Mouse (Mus musculus) midbrain, embryonic 15.5 days (tissue): ENCODE results near the gene Tom1l2. TPM values are rescaled to one million over a fixed set of nuclear protein-coding genes. Genes with fewer than 3 reads are reported as not detected.

ENCODE experiments used
- ATAC-seq: fragments of 200-750 bp; cut with Nextera tagmentation; replicated peaks from 2 replicates; pipeline ENCODE4 v1.8.0; 2017; ENCODE audit warnings: moderate TSS enrichment
- H3K27ac ChIP-seq: fragments of 300-500 bp; sonication (generic); 2 replicates; pipeline ENCODE4 v1.5.1; 2015; ENCODE audit warnings: mild to moderate bottlenecking, inconsistent platforms
- H3K27me3 ChIP-seq: fragments of 300-500 bp; sonication (generic); replicated peaks from 2 replicates; pipeline ENCODE4 v1.6.1; 2015; ENCODE audit warnings: inconsistent platforms
- H3K36me3 ChIP-seq: fragments of 300-500 bp; sonication (generic); replicated peaks from 2 replicates; pipeline ENCODE4 v1.6.1; 2015; ENCODE audit warnings: inconsistent platforms
- H3K4me1 ChIP-seq: fragments of 300-500 bp; sonication (generic); 2 replicates; pipeline ENCODE4 v1.6.1; 2015; ENCODE audit warnings: inconsistent platforms
- H3K4me2 ChIP-seq: fragments of 300-500 bp; sonication (generic); 2 replicates; pipeline ENCODE4 v1.6.1; 2015; ENCODE audit warnings: inconsistent platforms, mild to moderate bottlenecking, moderate library complexity
- H3K4me3 ChIP-seq: fragments of 300-500 bp; sonication (generic); 2 replicates; pipeline ENCODE4 v1.5.1; 2015; ENCODE audit warnings: mild to moderate bottlenecking, inconsistent platforms
- H3K9ac ChIP-seq: fragments of 300-500 bp; sonication (generic); 2 replicates; pipeline ENCODE4 v1.6.1; 2015; ENCODE audit warnings: mild to moderate bottlenecking, inconsistent platforms
- H3K9me3 ChIP-seq: fragments of 300-500 bp; sonication (generic); 2 replicates; pipeline ENCODE4 v1.6.1; 2016; ENCODE audit warnings: inconsistent platforms
- WGBS: fragments of 180-500 bp; shearing (Covaris S2); methylation state at CpG from one replicate; pipeline ENCODE4 v1.1.7; 2015; ENCODE audit warnings: mixed read lengths; 5-methylcytosine and 5-hydroxymethylcytosine counted together
- polyA plus RNA-seq: library from polyadenylated mRNA; unstranded; fragments of >200 nt; fragmentation: Nextera tagmentation; extraction: Ambion mirVana; gene quantifications from 2 replicates; pipeline ENCODE4 v1.2.1, GENCODE M21; 2015

Gene Tom1l2
- polyA plus RNA-seq, 1 experiment from 2014 or later = 72.6 TPM

DNA sequence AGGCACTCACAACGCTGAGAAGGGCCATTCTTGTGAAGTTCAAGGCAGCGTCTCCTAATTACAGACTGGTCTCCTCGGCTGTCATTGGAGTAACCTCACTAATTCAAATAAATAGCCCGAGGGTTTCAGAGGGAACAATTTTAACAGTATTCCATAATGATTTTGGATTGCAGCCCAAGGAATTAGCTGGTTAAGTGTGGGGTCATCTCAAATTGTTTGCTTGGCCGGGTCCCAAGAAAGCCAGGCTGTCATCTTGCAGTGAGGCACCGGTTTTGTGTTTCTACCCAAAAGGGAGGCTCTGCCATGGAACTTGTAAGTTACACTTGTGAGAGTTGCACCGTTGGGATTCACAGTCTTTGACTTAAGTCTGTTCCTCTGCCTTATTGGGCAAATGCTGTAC lies 36.5 kb downstream of the Tom1l2 start:
- Histone ChIP-seq H3K9ac (no peak overlapping the region), H3K9me3 (no peaks in the 10 kb centered on the region), H3K27me3 (no peaks in the 10 kb centered on the region), H3K27ac (peak overlapping the region; percentile 50; the same call in 1 of the 2 replicates), H3K36me3 (no peaks in the 10 kb centered on the region), H3K4me2 (no peak overlapping the region), H3K4me3 (no peak overlapping the region), H3K4me1 (peaks cover 55% of the 10 kb centered on the region)
- no peak for ATAC-seq
- 54% methylated on average over 7 of the region's 7 CpGs for WGBS

DNA sequence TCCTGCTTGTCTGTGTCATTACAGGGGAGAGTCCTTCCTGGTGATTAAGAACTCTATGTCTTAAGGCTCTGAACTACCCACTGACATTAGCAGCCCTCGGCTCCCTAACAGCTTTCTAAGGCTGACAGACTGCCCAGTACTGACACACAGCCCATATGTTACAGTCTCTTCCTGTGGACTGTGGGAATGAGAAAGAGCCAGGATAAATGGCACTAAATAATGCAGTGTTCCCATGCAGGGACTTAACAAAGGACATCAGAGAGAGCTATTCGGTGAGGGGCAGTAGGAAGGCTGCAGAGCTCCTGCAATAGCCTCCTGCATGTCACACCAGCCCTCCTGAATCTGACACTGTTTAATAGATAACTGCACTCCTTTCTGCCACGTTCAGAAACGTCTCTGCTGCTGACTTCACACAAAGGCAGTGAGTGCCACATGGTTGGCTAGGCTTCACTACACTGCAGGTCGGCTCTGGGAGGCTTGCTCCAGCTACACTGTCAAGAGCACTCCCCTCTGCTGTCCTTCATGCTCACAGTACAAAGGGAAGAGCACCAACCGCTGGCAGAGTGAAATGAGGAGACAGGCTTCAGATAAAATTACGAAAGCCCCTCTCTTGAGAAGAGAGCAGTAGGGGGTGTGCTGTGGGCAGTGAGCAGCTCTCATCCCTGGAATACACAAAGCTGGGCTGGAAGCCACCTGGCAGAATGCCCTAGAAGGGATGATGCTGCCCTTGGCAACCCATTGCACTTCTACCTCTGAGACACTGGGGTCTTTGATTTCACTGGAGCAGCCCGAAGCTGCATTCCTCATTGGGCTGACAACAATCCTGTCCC lies 41.5 kb downstream of the Tom1l2 start:
- 1% methylated on average over 8 of the region's 8 CpGs for WGBS
- ATAC-seq = peak; percentile 94
- no peak overlapping the region for H3K4me3 ChIP-seq

DNA sequence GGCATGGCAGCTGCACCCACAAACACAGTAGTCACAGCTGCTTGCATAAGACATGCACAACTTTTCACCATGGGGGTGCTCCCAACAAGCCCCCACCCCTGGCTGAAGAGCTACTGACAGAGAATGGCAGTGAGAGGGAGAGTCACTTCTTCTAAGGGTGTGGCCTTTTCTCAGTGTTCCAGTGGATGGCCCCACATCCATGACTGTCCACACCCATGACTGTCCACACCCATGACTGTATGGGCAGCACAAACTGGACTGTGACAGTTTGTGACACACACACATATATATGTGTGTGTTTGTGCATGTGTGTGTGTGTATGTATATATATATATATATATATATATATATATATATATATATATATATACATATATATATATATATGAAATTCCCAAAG lies 42.8 kb downstream of the Tom1l2 start:
- Histone ChIP-seq H3K9ac (no peak overlapping the region), H3K27me3 (no peaks in the 10 kb centered on the region), H3K9me3 (no peaks in the 10 kb centered on the region), H3K4me2 (no peak overlapping the region), H3K4me3 (no peak overlapping the region), H3K27ac (peak overlapping the region; percentile 40; the same call in 1 of the 2 replicates), H3K4me1 (peaks cover 49% of the 10 kb centered on the region), H3K36me3 (no peaks in the 10 kb centered on the region)
- ATAC-seq = no peak

More for the DNA sequence above, 41.5 kb downstream of the Tom1l2 start:
- Histone ChIP-seq H3K27ac (peak overlapping the region; percentile 89), H3K36me3 (no peaks in the 10 kb centered on the region), H3K4me2 (peak overlapping the region; percentile 14; the same call in 1 of the 2 replicates), H3K27me3 (no peaks in the 10 kb centered on the region), H3K9me3 (no peaks in the 10 kb centered on the region), H3K4me1 (peaks cover 39% of the 10 kb centered on the region), H3K9ac (no peak overlapping the region)

GRCm38 (mm10) chr11:60308506-60309116 lies 44.1 kb downstream of the Tom1l2 start:
- Histone ChIP-seq H3K4me3 (no peak overlapping the region), H3K9me3 (no peaks in the 10 kb centered on the region), H3K9ac (no peak overlapping the region), H3K27ac (0 out of 2 replicates have a peak overlapping the region, but pooled peaks have one; percentile 11), H3K36me3 (no peaks in the 10 kb centered on the region), H3K4me2 (no peak overlapping the region), H3K27me3 (no peaks in the 10 kb centered on the region), H3K4me1 (peaks cover 49% of the 10 kb centered on the region)
- ATAC-seq = no peak
- 77% methylated on average over 12 of the region's 12 CpGs for whole genome bisulfite sequencing

GRCm38 (mm10) chr11:60308061-60308460 lies 44.6 kb downstream of the Tom1l2 start:
- Histone ChIP-seq H3K4me2 (no peak overlapping the region), H3K27ac (0 out of 2 replicates have a peak overlapping the region, but pooled peaks have one; percentile 11), H3K9me3 (no peaks in the 10 kb centered on the region), H3K4me1 (peaks cover 54% of the 10 kb centered on the region), H3K27me3 (no peaks in the 10 kb centered on the region), H3K9ac (no peak overlapping the region), H3K36me3 (no peaks in the 10 kb centered on the region), H3K4me3 (no peak overlapping the region)
- no peak for ATAC-seq
- WGBS = 86% methylated on average over 2 of the region's 2 CpGs

- Histone ChIP-seq H3K4me3 (no peak overlapping the region), H3K4me1 (peaks cover 56% of the 10 kb centered on the region)
These were observed 45.3 kb downstream of the Tom1l2 start for GRCm38 (mm10) chr11:60307375-60307825.

GRCm38 (mm10) chr11:60306834-60307233 lies 45.9 kb downstream of the Tom1l2 start:
- Histone ChIP-seq H3K4me1 (peaks cover 56% of the 10 kb centered on the region), H3K4me2 (no peak overlapping the region), H3K27ac (no peak overlapping the region), H3K4me3 (no peak overlapping the region), H3K27me3 (no peaks in the 10 kb centered on the region), H3K9me3 (no peaks in the 10 kb centered on the region), H3K9ac (no peak overlapping the region), H3K36me3 (no peaks in the 10 kb centered on the region)
- no peak for ATAC-seq
- 59% methylated on average over 4 of the region's 4 CpGs for WGBS

More at GRCm38 (mm10) chr11:60307375-60307825, 45.3 kb downstream of the Tom1l2 start:
- 82% methylated on average over 2 of the region's 2 CpGs for WGBS
- H3K27me3 ChIP-seq = no peaks in the 10 kb centered on the region
- no peak overlapping the region for H3K4me2 ChIP-seq
- no peaks in the 10 kb centered on the region for H3K9me3 ChIP-seq
- no peak overlapping the region for H3K9ac ChIP-seq
- ATAC-seq = no peak
- no peaks in the 10 kb centered on the region for H3K36me3 ChIP-seq
- no peak overlapping the region for H3K27ac ChIP-seq

GRCm38 (mm10) chr11:60305611-60306010 lies 47.1 kb downstream of the Tom1l2 start:
- no peak for ATAC-seq
- peaks cover 56% of the 10 kb centered on the region for H3K4me1 ChIP-seq

DNA sequence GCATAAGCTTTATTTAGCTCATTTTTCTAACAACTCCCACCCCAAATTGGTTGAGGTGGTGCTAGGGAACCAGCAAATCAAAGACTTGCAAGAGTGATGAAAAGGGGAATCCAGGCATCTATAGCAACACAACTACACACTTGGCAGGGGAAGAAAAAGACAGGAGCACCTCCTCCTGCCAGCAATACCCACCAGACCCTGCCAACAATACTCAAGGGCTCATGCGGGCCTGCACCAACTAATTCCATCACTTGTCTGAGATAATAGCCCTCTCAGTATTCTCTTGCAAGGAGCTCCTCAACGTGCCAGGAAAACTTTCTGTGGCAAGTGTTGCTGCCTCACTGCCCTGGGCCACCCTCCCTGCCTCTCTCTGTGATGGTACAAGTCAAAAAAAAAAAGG lies 49.2 kb downstream of the Tom1l2 start:
- Histone ChIP-seq H3K4me1 (peaks cover 52% of the 10 kb centered on the region), H3K9ac (no peak overlapping the region), H3K27ac (peak overlapping the region; percentile 84), H3K27me3 (no peaks in the 10 kb centered on the region), H3K36me3 (no peaks in the 10 kb centered on the region), H3K4me2 (no peak overlapping the region), H3K4me3 (no peak overlapping the region), H3K9me3 (no peaks in the 10 kb centered on the region)
- 61% methylated on average over 2 of the region's 2 CpGs for WGBS
- ATAC-seq = no peak

More at GRCm38 (mm10) chr11:60305611-60306010, 47.1 kb downstream of the Tom1l2 start:
- H3K4me2 ChIP-seq = no peak overlapping the region
- no peaks in the 10 kb centered on the region for H3K36me3 ChIP-seq
- no peaks in the 10 kb centered on the region for H3K27me3 ChIP-seq
- WGBS = 55% methylated on average over 4 of the region's 4 CpGs
- H3K9ac ChIP-seq = no peak overlapping the region
- no peak overlapping the region for H3K4me3 ChIP-seq
- H3K27ac ChIP-seq = peak overlapping the region; percentile 21; the same call in 1 of the 2 replicates
- H3K9me3 ChIP-seq = no peaks in the 10 kb centered on the region

DNA sequence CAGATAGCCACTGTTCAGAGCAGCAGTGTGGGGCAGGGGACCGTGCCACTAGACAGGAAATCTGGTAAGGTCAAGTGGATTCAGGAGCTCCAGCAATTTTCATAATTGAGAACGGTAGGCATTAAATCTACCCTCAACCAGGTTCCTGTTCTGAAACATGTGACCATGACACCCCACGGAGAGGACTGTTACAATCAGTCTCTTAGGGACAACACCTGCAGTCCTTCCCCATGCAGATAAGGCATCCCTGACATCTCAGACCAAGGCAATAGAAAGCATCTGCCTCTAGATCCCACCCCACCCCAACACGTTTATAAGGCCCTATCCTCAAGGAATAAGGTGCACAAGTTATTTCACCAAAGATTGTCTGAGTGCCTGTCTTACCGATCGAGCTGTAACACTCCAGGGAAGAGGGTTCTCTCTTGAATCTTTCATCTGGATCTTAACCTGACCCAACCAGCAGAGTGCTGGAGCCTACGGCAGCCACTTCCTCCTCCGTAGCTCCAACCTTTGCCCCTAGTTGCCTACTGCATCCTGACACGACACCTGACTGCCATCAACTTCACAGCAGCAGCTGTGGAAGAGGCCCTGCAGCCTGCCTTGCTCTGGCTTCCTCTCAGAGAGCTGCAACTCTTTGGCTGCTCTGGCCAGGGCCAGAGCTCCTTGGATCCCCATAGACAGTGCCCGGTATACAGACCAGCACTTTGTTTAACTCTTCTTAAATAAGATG lies 50.2 kb downstream of the Tom1l2 start:
- Histone ChIP-seq H3K36me3 (no peaks in the 10 kb centered on the region), H3K9ac (no peak overlapping the region), H3K9me3 (no peaks in the 10 kb centered on the region), H3K27me3 (no peaks in the 10 kb centered on the region), H3K4me3 (no peak overlapping the region), H3K27ac (peak overlapping the region; percentile 84), H3K4me2 (no peak overlapping the region), H3K4me1 (peaks cover 49% of the 10 kb centered on the region)
- WGBS = 82% methylated on average over 10 of the region's 10 CpGs
- ATAC-seq = no peak

DNA sequence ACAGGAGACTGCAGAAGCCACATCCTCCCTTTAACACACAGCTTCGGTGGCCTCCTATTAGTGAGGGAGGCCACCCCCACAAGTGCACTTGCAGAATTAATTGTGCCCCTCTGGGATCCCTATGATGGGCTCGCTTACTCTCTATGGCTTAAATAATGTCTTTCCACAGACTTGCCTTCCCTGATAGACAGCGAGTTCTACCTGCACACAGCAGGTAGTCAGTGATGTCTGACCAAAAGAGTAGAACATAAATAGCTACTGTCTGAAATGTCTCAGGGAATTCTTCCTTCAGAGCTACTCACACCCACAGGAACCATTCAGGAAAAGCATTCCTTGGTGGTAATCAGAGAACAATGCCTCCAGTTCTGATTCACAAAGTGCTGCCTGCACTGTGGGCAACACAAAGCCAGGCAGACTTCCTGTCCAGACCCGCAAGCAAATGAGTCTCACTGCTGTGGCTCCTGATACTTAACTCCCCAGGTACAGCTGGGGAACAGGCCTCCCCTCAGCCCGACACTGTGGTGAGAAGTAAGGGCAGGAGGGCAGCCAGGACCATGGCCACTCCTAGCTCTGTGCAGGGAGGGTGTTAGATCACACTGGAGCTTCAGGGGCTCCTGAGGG lies 51.0 kb downstream of the Tom1l2 start:
- H3K4me1 ChIP-seq = peaks cover 51% of the 10 kb centered on the region
- H3K9ac ChIP-seq = no peak overlapping the region
- no peak overlapping the region for H3K4me2 ChIP-seq
- ATAC-seq = peak; percentile 51
- WGBS = 23% methylated on average over 5 of the region's 5 CpGs
- no peaks in the 10 kb centered on the region for H3K27me3 ChIP-seq
- peak overlapping the region; percentile 84 for H3K27ac ChIP-seq
- no peaks in the 10 kb centered on the region for H3K36me3 ChIP-seq
- no peak overlapping the region for H3K4me3 ChIP-seq
- H3K9me3 ChIP-seq = no peaks in the 10 kb centered on the region

GRCm38 (mm10) chr11:60300318-60300717 lies 52.4 kb downstream of the Tom1l2 start:
- 71% methylated on average over 3 of the region's 3 CpGs for WGBS
- Histone ChIP-seq H3K9me3 (no peaks in the 10 kb centered on the region), H3K4me1 (peaks cover 51% of the 10 kb centered on the region), H3K4me2 (no peak overlapping the region), H3K9ac (no peak overlapping the region), H3K4me3 (no peak overlapping the region), H3K27me3 (no peaks in the 10 kb centered on the region), H3K27ac (peak overlapping the region; percentile 84), H3K36me3 (no peaks in the 10 kb centered on the region)
- ATAC-seq = no peak
